Mouse (Mus musculus) kidney, postnatal 0 days (tissue): ENCODE measurements around the gene Gm11992. TPM values are rescaled to one million over a fixed set of nuclear protein-coding genes. Genes with fewer than 3 reads are reported as not detected.

ENCODE experiments used
- ATAC-seq: fragments of 200-750 bp; cut with Nextera tagmentation; replicated peaks from 2 replicates; pipeline ENCODE4 v1.8.0; 2017; ENCODE audit warnings: low read depth, moderate number of reproducible peaks, moderate TSS enrichment, moderate library complexity; ENCODE audit not compliant: low FRiP score
- DNase-seq: peaks from one replicate; pipeline ENCODE4 v3.0.0-alpha.2; 2016; ENCODE audit warnings: low spot score
- H3K27ac ChIP-seq: fragments of 300-500 bp; sonication (generic); 2 replicates; pipeline ENCODE4 v1.5.1; 2014; ENCODE audit warnings: mild to moderate bottlenecking
- H3K27me3 ChIP-seq: fragments of 300-500 bp; sonication (generic); 2 replicates; pipeline ENCODE4 v1.6.1; 2014; ENCODE audit warnings: low read length, mixed read lengths; ENCODE audit not compliant: insufficient read depth
- H3K36me3 ChIP-seq: fragments of 300-500 bp; sonication (generic); 2 replicates; pipeline ENCODE4 v1.6.1; 2014; ENCODE audit warnings: low read length, mixed read lengths; ENCODE audit not compliant: insufficient read depth
- H3K4me1 ChIP-seq: fragments of 300-500 bp; sonication (generic); replicated peaks from 2 replicates; pipeline ENCODE4 v1.6.1; 2014; ENCODE audit warnings: antibody characterized with exemption, low read length, mixed read lengths; ENCODE audit not compliant: insufficient read depth
- H3K4me2 ChIP-seq: fragments of 300-500 bp; sonication (generic); 2 replicates; pipeline ENCODE4 v1.6.1; 2014; ENCODE audit warnings: mild to moderate bottlenecking, low read length, moderate library complexity, mixed read lengths
- H3K4me3 ChIP-seq: fragments of 300-500 bp; sonication (generic); replicated peaks from 2 replicates; pipeline ENCODE4 v1.5.1; 2014; ENCODE audit warnings: low read depth, low read length
- H3K9ac ChIP-seq: fragments of 300-500 bp; sonication (generic); 2 replicates; pipeline ENCODE4 v1.6.1; 2014; ENCODE audit warnings: low read depth, low read length
- H3K9me3 ChIP-seq: fragments of 300-500 bp; sonication (generic); replicated peaks from 2 replicates; pipeline ENCODE4 v1.6.1; 2016; ENCODE audit warnings: low read length, inconsistent platforms, mixed read lengths
- CTCF ChIP-seq: IDR thresholded peaks from 2 replicates; pipeline ENCODE4 v1.5.1; 2016; ENCODE audit warnings: antibody characterized with exemption, low read depth, mild to moderate bottlenecking, moderate library complexity
- WGBS: fragments of 180-500 bp; shearing (Covaris S2); extraction: QIAGEN DNeasy Blood & Tissue Kit; methylation state at CpG from one replicate; pipeline ENCODE4 v1.1.7; 2014; 5-methylcytosine and 5-hydroxymethylcytosine counted together
- polyA plus RNA-seq: library from polyadenylated mRNA; unstranded; fragments of >200 nt; fragmentation: Nextera tagmentation; extraction: Ambion mirVana; gene quantifications from 2 replicates; pipeline ENCODE4 v1.2.1, GENCODE M21; 2015

Gene Gm11992
- polyA plus RNA-seq, 1 experiment from 2014 or later = 12.7 TPM

- Histone ChIP-seq H3K9ac (no peak overlapping the region), H3K9me3 (no peaks in the 10 kb centered on the region), H3K27ac (no peak overlapping the region), H3K36me3 (no peaks in the 10 kb centered on the region), H3K27me3 (no peaks in the 10 kb centered on the region), H3K4me3 (no peak overlapping the region), H3K4me2 (no peak overlapping the region), H3K4me1 (no peaks in the 10 kb centered on the region)
- DNase-seq (no peak), ATAC-seq (no peak)
- TF ChIP-seq CTCF = no peak
- WGBS = 77% methylated on average over 6 of the region's 6 CpGs
Measured at GRCm38 (mm10) chr11:9018491-9019267, 29.7 kb upstream of the Gm11992 start.

- Histone ChIP-seq H3K4me1 (no peaks in the 10 kb centered on the region), H3K9me3 (no peaks in the 10 kb centered on the region), H3K4me2 (no peak overlapping the region), H3K9ac (no peak overlapping the region), H3K27ac (no peak overlapping the region), H3K4me3 (no peak overlapping the region), H3K36me3 (no peaks in the 10 kb centered on the region), H3K27me3 (no peaks in the 10 kb centered on the region)
- DNase-seq (no peak), ATAC-seq (no peak)
- WGBS = 92% methylated on average over 5 of the region's 5 CpGs
- no peak for TF ChIP-seq CTCF
Measured at GRCm38 (mm10) chr11:9020207-9020606, 28.2 kb upstream of the Gm11992 start.

DNA sequence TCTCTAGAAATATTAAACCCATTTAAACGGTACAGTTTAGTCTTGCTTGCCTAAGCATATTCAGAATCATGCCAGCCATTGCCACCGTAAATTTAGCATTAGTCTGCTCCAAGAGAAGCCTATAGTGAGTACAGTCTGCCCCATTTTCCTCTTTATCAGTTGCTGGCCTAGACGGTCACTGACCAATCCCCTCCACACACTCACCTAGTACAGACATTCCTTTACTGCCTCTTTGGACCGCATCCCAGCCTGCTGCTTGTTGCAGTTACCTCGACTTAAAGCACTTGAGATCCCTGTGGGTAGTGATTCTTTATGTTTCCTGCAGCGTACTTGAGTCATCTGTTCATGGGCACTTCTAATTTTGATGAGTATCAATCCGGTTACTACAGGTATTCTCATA lies 23.6 kb upstream of the Gm11992 start:
- Histone ChIP-seq H3K4me2 (no peak overlapping the region), H3K4me3 (no peak overlapping the region), H3K27ac (no peak overlapping the region), H3K36me3 (no peaks in the 10 kb centered on the region), H3K9me3 (no peaks in the 10 kb centered on the region), H3K4me1 (no peaks in the 10 kb centered on the region), H3K27me3 (no peaks in the 10 kb centered on the region), H3K9ac (no peak overlapping the region)
- TF ChIP-seq CTCF = no peak
- WGBS = 76% methylated on average over 7 of the region's 7 CpGs
- ATAC-seq (no peak), DNase-seq (no peak)

DNA sequence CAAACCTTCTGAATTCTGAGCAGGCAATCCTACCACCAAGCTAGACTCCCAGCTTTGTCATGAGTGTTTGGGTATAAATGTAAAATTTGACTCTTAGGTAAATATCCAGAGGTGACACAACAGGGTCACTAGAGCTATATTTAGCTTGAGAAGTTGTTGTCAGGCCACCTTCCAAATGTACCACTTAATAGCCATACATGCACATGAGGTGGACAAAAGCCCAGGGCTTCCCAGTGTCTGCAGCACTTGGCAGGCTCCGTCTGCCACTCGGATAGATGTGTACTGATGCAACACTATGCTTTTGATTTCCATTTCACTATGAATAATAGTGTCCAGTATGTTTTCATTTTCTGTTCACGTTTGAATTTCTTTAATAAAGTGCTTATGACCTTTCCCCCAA lies 23.2 kb upstream of the Gm11992 start:
- Histone ChIP-seq H3K27me3 (no peaks in the 10 kb centered on the region), H3K4me3 (no peak overlapping the region), H3K9me3 (no peaks in the 10 kb centered on the region), H3K9ac (no peak overlapping the region), H3K4me1 (no peaks in the 10 kb centered on the region), H3K27ac (no peak overlapping the region), H3K36me3 (no peaks in the 10 kb centered on the region), H3K4me2 (no peak overlapping the region)
- DNase-seq (no peak), ATAC-seq (no peak)
- WGBS = 60% methylated on average over 3 of the region's 3 CpGs
- TF ChIP-seq CTCF = no peak

- DNase-seq (no peak), ATAC-seq (no peak)
- WGBS = 83% methylated on average over 2 of the region's 2 CpGs
- Histone ChIP-seq H3K27me3 (no peaks in the 10 kb centered on the region), H3K4me2 (no peak overlapping the region), H3K27ac (no peak overlapping the region), H3K4me3 (no peak overlapping the region), H3K9ac (no peak overlapping the region), H3K9me3 (no peaks in the 10 kb centered on the region), H3K36me3 (no peaks in the 10 kb centered on the region), H3K4me1 (no peaks in the 10 kb centered on the region)
- TF ChIP-seq CTCF = no peak
Measured at GRCm38 (mm10) chr11:9031530-9031929, 16.9 kb upstream of the Gm11992 start.

GRCm38 (mm10) chr11:9046546-9046945 lies 1.8 kb upstream of the Gm11992 start:
- H3K4me1 ChIP-seq = 0 out of 2 replicates have a peak, but pooled peaks cover 4% of the 10 kb centered on the region
- no peaks in the 10 kb centered on the region for H3K9me3 ChIP-seq
- H3K36me3 ChIP-seq = no peaks in the 10 kb centered on the region
- no peak overlapping the region for H3K4me3 ChIP-seq
- H3K27ac ChIP-seq = no peak overlapping the region
- no peak overlapping the region for H3K9ac ChIP-seq
- 84% methylated on average over 2 of the region's 2 CpGs for WGBS
- ATAC-seq = no peak
- TF ChIP-seq CTCF = no peak
- DNase-seq = no peak
- H3K4me2 ChIP-seq = no peak overlapping the region
- no peaks in the 10 kb centered on the region for H3K27me3 ChIP-seq

DNA sequence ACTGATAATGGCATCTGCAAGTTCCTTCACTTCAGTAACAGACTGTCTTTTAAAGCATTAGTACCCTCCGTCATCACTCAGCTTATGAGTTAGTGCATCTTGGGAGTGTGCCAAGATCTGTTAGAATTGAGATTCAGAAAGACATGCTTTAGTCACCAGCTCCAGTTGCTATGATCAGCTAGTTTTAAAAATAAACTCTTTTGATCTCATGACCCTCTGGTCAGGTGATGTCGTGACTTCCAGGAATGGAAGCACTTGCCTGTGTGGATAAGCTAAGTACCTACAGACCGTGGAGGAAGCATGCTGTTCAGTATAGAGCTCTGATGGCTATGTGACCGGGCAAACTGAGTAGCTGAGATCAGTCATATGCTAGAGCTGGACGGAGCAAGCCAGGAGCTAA lies 1.4 kb upstream of the Gm11992 start:
- 67% methylated on average over 5 of the region's 5 CpGs for WGBS

More for the DNA sequence above, 1.4 kb upstream of the Gm11992 start:
- ATAC-seq = no peak
- Histone ChIP-seq H3K4me1 (0 out of 2 replicates have a peak, but pooled peaks cover 4% of the 10 kb centered on the region), H3K27me3 (no peaks in the 10 kb centered on the region), H3K27ac (no peak overlapping the region), H3K4me3 (no peak overlapping the region), H3K9ac (no peak overlapping the region), H3K36me3 (no peaks in the 10 kb centered on the region), H3K9me3 (no peaks in the 10 kb centered on the region), H3K4me2 (no peak overlapping the region)
- DNase-seq = peak; percentile 15
- no peak for TF ChIP-seq CTCF
